Mouse (Mus musculus) NIH3T3 (cell line): ENCODE data around the gene Exoc1.

Source experiments
- DNase-seq: peaks from one replicate; pipeline ENCODE4 v3.0.0-alpha.2; 2012; ENCODE audit warnings: low read depth

Gene Exoc1

GRCm38 (mm10) chr5:76609702-76610370 lies 80.7 kb downstream of the Exoc1 start:
- DNase-seq: no peak

DNA sequence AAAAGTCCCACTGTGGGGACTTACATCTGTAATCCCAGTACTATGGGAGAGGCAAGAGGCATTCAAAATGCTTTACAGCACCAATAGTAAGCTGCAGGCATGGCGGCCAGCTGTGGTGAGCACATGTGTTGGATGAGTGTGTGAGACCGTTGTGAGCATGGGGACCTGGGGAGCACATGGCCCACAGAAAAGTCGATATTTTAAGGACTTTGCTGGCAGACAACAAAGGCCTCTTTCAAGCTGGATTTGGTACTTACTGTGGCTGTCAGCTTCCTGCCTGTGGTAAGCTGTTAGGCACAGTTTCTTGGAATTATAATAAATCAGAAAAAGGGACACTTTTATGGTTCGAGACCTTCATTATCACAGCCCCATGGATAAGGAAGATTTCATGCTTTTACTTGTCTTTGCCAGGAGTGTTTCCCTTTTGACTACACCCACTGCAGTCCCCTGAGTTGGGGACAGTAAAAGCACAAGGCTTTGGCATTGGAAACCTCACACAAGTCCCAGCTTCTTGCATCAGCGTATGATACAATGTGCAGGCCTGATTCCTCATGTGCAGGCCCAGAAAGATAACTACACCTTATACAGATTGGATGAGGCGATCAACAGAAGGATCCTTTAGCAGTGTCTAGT lies 83.9 kb downstream of the Exoc1 start:
- DNase-seq: no peak

- DNase-seq: no peak
Measured at GRCm38 (mm10) chr5:76615276-76615675, 86.2 kb downstream of the Exoc1 start.

DNA sequence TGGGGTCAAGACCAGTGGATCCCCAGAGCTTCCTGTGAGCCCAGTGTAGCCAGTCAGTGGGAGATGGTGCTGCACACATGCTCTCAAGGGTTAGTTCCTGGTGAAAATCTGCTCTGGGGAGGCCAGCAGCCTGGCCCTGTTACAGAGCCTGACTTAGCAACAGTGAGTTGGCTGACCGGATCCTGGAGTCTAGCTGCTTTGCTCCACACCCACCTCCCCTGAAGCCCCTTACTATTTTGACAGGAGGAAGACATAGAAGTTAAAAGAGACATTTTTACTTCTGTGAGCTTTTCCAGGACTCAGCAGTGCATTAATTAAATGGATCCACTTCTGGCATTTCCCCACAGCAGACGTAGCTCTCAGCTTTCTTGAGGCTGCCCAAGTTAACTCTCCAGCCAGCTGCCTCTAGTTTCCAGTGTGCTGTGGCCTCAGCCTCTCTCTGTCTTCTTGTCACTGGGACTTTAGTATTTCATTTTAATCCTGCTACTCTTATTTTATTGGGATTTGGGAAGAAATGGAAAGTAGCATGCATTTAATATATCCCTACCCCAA lies 87.2 kb downstream of the Exoc1 start:
- DNase-seq: no peak

DNA sequence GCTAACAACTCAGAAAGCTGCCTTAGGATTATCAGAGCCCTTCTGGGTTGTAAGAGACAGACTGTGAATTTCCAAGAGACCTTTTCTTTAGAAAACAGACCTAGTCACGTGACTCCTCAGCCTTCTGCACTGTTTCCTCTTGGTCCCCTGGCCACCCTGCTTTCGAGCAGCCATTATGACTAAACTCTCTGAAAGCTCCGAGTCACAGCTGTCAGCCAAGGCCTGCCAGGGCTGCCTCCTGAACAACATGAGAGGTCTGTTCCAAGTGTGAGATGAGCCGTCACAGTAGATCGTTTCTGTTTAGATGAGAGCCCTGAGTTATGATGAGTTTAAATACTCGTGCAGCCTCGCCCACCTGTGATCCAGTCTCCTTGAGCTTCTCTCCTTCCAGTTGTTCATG lies 89.6 kb downstream of the Exoc1 start:
- peak; percentile 20 for DNase-seq
